Mouse (Mus musculus) ovary, postnatal 36 days (tissue): ENCODE measurements around the gene Acad12.

Experiments used
- DNase-seq: peaks from one replicate; pipeline ENCODE4 v3.0.0; 2022; ENCODE audit warnings: low spot score, mixed read lengths

Gene Acad12

DNA sequence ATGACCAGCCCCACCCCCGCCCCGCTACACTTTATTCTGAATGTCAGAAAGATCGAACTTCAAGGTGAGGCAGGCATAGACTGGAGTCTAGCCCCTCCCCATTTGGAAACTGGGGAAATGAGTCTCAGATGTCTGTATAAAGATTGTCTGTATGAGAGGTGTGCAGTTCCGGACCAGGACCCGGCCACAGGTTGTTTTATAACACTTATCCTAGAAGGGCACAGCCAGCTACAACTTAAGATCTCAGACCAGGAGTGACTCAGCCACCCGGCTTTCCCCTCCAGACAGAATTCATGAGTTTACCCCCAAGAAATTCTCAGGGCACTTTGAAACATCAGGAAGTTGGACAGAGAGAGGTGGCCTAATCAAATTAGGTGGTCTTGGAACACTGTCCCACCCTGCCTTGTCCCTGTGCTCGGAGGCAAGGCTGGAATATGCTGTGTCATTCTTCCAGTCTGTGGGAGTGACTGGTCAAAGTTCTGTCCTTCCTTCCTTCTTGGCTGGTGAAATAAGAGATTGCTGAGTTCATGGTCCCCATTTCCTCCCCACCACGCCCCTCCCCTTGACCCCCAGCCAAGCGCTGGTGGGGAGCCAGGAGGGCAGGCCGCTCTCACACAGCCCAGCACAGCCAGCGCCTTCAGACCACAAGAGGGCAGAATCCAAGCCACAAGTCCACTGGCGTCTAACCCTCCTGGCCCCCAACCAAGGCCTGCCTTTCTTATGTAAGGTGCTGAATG lies 34.8 kb downstream of the Acad12 start:
- peak; percentile 91 for DNase-seq

DNA sequence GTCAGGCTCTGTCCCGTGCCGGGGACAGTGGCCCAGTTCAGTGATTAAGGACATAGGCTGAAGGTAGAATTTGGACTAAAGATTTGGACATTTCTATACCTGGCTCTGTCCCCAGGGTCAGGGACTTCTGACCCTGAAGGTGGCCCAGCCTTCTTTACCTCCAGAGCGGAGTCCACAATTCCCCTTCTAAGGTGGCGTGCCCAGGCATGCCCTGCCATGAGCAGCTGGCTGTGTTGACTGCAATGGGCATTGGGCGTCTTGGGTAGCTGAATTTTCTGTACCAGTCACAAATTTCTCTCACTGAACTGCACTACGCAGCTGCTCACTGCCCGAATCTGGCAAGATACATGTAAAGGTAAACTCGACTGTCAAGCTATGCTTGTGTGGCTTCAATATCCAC lies 36.8 kb downstream of the Acad12 start:
- DNase-seq = no peak

DNA sequence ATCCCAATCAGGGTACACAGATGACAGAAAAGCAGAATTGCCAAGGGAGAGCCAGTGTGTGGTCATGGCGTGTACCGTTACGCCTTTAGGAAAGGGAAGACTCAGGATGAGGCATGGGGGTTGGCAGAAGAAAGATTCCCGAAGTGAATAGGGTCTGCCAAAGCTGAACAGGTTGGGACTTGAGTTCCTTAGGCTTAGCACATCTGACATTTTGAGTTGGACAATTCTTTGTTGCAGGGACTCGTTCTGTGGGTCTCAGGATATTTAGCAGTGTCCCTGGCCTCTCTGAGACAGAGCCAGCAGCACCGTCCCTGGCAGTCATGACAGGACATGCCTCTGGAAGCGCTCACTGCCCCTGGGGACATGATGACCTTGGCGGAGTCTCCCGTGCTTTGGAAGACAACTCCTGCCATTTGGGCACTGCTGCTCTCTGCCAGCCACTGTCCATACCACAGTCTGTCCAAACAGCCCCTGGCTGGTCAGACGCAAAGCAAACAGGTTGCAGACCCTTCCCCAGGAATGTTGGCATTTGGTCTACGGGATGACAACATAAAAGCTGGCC lies 41.7 kb downstream of the Acad12 start:
- DNase-seq = peak; percentile 34

DNA sequence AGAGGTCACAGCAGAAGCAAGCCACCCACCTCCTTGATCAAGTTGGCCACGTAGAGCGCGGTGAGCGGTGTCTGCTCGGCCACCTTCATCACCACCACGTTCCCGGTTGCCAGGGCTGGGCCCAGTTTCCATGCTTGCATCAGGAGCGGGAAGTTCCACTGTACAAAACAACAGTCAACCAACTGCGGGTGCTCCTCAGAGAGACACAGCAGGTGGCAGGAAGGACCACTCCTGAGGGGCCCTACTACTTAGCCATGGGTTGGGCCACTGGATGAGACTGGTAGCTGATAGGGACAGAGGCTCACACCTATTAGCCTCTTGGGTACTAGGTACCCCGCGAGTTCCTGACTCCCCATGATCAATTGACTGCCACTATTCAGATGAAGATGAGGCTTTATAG lies 42.9 kb downstream of the Acad12 start:
- no peak for DNase-seq

DNA sequence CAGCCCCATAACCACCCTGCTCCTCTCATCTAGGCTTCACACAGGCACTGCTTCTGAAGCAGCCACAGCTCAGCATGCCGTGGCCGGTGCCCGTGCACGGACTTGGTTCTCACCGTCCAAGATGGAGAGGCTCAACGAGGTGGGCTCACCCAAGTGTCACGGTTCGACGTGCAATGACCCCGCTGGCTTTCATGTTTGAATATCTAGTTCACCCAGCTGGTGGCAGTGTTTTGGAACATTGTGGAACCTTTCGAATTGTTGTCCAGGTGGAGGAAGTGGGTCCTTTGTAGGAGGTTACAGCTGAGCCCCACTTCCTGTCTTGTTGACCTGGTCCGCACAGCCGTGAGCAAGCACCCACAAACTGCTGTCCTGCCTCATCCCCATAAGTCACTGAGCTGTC lies 44.6 kb downstream of the Acad12 start:
- no peak for DNase-seq

DNA sequence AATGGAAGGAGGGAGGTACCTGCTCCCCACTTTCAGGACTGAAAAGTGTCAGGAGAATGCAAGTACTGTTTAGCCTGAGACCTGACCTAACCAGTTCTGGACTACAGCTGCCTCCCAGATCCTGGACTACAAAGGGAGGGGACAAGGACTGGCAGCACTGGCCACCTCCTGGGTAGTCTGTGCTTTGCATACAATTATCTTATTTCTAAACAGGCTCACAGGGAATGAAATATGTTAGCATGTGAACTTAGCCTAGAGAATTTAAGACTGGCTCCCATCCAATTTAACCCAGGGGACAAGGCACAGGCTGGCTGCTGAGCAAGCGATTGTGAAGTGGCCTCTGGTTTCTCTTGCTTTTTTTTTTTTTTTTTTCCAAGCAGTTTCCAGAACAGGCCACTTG lies 48.0 kb downstream of the Acad12 start:
- DNase-seq = no peak

DNA sequence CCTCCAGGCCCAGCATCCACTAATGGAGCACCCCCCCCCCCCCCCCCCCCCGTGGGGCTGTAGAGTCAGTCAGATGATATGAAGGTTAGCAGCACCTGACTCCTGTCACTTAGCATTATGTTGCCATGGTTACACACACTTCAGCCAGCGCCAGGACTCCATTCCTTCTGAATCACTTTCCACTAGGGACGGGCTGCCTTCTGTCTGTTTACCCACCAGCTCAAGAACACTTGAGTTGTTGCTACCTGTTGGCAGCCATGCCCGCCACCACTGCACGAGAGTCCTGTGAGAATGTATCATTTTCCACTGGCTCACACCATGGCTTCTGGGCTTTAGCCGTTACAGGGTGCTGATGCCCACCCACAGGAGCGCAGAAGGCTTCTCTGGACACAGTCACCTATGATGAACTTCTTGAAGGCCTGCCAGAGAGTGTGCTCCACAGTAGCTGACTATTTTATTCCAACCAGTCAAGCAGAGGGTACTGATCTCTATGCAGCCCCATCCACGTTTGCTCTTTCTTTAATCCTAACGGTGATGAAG lies 48.8 kb downstream of the Acad12 start:
- no peak for DNase-seq

DNA sequence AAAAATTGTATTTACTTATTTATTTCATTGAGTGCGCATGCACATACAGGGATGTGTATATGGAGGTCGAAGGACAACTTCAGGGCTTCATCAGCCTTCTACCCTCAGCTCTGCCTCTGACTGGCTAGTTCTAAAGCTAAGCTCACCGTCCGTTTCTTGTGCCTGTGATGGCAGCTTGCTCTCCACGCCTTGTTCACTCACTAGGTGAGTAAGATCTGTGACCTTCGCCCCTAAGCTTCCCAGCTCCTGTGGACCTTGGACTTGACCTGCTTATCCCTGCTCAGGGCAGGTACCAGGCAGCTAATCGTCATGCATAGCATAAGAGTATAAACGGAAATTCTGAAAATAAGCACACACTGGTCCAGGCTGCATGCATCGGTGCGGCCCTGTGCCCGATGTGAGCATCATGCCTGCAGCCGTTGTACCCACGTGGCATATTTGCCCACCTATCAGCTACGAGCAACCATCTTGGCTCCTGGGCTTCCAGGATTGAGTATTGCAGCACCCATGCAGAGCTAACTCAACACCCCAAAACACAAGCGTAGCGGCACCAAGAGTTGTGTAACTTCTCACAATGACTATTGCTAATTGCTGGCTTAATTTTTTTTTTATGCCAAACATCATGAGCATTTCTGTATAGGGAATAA lies 52.6 kb downstream of the Acad12 start:
- no peak for DNase-seq

DNA sequence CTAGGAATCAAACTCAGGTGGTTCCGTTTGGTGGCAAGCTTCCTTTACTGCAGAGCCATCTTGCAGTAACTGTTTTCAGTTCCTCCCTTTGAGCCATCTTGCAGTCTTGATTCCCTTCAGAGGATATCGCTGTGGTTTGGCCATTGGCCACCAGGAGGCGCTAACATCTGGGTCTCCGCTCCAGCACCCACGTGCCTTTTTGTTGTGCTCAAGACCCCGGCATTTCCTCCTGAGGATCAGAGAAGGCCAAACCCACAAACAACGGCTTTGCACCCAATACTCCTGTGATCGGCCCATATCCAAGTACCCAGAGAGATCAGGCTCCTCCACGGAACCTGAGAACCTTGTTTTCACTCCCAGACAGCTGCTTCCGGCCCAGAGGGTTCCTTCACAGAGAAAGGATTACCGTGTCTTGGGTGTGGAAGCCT lies 54.3 kb downstream of the Acad12 start:
- peak; percentile 87 for DNase-seq

DNA sequence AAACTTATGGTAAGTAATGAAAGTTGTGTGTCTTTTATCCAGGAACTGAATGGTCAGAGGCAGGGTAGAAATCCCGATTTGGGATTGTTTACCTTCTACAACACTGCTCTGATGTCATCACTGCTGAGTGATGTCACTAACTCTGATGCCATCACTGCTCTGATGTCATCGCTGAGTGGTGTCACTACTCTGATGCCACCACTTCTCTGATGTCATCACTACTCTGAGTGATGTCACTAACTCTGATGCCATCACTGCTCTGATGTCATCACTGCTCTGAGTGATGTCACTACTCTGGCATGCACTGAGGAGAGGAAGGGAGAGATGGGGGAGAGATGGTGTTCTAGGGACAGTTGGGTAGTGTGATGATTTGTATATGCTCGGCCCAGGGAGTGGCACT lies 56.3 kb downstream of the Acad12 start:
- no peak for DNase-seq

DNA sequence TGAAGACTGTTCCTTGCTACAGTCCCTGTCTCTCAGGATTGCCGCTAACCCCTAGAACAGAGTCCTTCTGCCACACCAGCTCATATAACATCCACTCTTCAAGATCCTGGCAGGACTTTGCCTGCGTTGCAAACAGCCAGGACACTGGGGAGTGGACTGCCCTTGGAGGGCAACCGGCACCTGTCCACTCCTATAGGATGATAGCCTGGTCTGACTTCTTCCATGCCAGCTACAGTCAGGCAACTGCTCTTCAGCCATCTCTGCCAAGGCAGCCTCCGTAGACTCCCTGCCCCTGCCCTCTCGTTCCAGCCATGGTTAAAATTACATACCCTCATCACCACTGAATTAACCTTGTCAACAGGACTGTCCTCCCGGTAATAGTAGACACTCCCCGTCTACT lies 69.5 kb downstream of the Acad12 start:
- no peak for DNase-seq

DNA sequence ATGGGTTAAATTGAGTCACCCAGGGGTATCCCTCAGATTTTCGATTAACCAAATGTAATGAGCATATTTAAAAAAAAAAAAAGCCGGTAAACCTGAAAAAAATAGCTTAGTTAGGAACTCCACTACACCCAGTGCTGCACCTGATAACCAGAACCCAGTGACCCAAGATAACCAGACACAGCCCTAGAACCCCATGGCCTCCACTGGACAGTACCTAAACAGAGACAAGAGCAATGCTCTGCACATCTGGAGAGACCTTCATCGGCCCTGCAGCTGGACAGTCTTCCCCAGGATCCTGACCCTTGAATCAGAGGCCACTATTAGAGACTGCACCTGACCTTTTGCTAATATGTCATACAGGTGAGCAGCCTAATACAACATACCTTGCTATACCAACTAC lies 71.7 kb downstream of the Acad12 start:
- no peak for DNase-seq
